Mouse (Mus musculus): ENCODE measurements around the gene Tmprss15. TPM values are rescaled to one million over a fixed set of nuclear protein-coding genes. Genes with fewer than 3 reads are reported as not detected.

Gene Tmprss15
- not detected in 2 replicates for polyA plus RNA-seq (2015; fragmentation: Nextera tagmentation; extraction: Ambion mirVana)

DNA sequence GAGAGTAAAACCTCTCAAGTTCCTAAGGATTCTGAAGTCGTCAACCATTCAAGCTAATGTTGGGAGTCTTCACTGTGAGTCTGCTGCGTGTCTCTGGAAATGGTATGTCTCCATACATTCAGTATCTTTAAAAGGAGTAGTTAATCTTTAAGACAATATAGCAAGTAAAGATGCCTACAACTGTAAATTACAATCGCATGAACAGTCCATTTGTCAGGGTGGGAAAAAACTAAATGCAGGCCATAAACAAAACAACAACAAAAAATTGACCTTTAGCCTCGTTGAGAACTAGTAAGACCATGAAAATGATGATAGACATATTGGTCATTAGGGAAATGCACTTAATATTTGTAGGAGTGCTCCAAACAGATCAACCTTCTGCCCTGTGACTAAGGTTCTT lies at the start of gene Tmprss15:
Gene Tmprss15 (minus strand): TSS at position 101 of the 400 bp plus-strand sequence.

DNA sequence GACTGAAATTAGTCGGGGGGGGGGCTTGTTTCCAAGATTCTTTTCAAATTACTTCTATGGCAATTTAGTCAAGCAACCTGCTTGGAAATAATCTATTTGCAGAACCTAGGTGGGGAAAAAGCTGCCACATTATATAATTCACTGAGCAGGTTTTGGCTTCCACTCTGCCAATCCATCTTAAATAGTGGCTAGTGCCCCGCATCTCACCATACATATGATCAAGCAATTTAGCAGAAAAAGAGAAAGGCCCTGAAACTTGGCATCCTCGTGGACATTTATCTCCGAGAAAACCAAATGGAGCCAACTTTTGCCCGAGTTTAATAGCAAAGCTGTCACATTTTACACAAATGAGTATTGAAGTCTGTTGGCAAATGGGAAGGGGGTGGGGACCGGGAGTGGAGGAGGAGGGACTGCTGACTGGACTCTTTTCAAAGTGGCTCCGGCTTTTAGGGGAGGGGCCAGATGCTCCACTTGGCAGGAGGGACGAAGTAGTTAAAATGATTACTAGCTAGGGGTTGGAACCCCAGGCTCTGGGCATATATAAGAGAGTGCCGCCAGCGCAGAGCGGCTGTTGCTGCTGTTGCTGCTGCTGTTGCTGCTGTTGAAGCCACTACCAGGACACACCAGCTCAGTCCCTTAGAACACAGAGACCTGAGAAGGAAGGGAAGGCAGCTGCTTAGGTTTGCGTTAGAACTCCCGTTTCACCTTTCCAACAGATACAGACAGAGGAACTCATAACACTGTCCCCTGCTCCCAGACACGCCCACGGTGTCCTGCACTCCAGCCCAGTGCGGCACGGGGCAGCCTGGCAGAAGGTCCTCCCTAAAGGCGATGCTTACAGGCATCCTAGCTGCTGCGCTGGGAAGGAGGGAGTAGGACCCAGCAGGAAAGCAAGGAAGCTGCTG lies 160.3 kb downstream of the Tmprss15 start, which contains the start of gene Chodl:
Gene Chodl (plus strand): TSS at position 567 of the 905 bp plus-strand sequence.

Other genes starting within 250 kb of the Tmprss15 start
- gene Chodl, start 160.1 kb downstream of the Tmprss15 start, polyA plus RNA-seq (2015; fragmentation: Nextera tagmentation; extraction: Ambion mirVana), result 6.5 and 11.5 TPM in 2 replicates

All from urinary bladder, postnatal 0 days (tissue).